Mouse (Mus musculus) frontal cortex, postnatal 10 days (tissue): ENCODE measurements around the gene Rdh14.

Source experiments
- DNase-seq, 2 experiments: peaks; one replicate each; pipeline ENCODE4 v3.0.0; 2022; ENCODE audit warnings: low spot score in 2 of 2, mixed read lengths in 1 of 2

The Rdh14 gene

GRCm38 (mm10) chr12:10390671-10391441, at the start of gene Rdh14:
Gene Rdh14, plus strand, starts transcription at chr12:10390772.
- peak; percentile 89 to 93 for DNase-seq

GRCm38 (mm10) chr12:10350706-10351105, 39.9 kb upstream of the Rdh14 start:
- no peak for DNase-seq

GRCm38 (mm10) chr12:10357756-10358155, 32.8 kb upstream of the Rdh14 start:
- no peak for DNase-seq

- DNase-seq: no peak
Observed at GRCm38 (mm10) chr12:10369673-10370072, 20.9 kb upstream of the Rdh14 start, which contains the start of gene Nt5c1b. Gene Nt5c1b, plus strand, starts transcription at chr12:10369973.

- DNase-seq: no peak
Observed at GRCm38 (mm10) chr12:10400788-10401187, 10.2 kb downstream of the Rdh14 start.

GRCm38 (mm10) chr12:10402421-10403115, 12.0 kb downstream of the Rdh14 start:
- no peak for DNase-seq

- no peak for DNase-seq
Observed at GRCm38 (mm10) chr12:10410511-10411179, 20.1 kb downstream of the Rdh14 start.

- no peak for DNase-seq
Observed at GRCm38 (mm10) chr12:10411453-10411852, 20.9 kb downstream of the Rdh14 start.

- DNase-seq: no peak
Observed at GRCm38 (mm10) chr12:10422347-10422746, 31.8 kb downstream of the Rdh14 start.

- DNase-seq: no peak
Observed at GRCm38 (mm10) chr12:10425982-10426863, 35.7 kb downstream of the Rdh14 start.

- no peak for DNase-seq
Observed at GRCm38 (mm10) chr12:10430999-10431398, 40.4 kb downstream of the Rdh14 start.

GRCm38 (mm10) chr12:10438054-10439001, 47.8 kb downstream of the Rdh14 start:
- peak; percentile 48 to 70 for DNase-seq

GRCm38 (mm10) chr12:10439483-10440235, 49.1 kb downstream of the Rdh14 start:
- DNase-seq: no peak
